Mouse (Mus musculus) urinary bladder, postnatal 4 days (tissue): Measurements from ENCODE around the gene Hmgcll1.

ENCODE experiments used
- DNase-seq, 2 experiments: peaks; one replicate each; pipeline ENCODE4 v3.0.0; 2021 to 2022; ENCODE audit warnings: low spot score in 2 of 2

Hmgcll1 gene

DNA sequence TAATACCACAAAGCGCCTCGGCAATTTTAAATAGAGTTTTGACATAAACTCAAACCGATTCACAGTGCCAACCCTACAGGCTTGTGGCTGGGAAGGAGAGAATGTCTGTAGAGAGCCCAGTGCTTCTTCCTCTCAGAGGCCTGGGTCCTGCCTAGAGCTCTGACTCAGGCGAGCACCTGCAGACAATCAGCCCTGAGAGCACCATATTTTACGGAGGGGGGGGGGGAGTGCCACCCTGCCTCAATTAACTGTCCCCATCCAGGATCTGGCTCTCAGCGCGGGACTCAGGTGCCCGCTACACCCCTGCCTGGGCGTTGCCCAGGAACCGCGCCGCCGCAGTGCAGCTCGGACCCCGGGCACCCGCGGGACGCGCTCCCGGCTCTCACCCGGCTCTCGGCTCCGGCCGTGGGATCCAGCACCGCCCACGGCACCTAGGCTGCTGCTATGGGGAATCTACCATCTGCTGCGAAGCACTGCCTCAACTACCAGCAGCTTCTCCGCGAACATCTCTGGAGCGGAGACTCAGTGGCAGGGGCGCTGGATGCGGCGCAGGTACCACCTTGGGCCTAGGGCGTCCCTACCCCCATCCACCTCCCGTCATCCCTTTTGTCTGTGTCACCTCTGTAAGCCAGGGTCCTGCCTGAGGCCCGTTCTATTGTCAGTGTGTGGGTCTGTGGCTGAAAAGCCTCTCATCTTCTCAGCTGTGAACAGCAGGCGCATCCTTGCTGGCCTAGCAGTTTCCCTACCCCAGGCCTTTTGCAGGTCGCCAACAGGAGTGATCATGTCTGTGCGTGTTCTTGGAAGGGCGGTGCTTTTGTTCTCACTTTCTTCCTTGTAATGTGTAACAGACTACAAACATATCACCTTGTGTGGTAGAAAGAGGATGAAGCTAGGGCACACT is at the start of gene Hmgcll1:
Gene Hmgcll1, plus strand, starts transcription at position 225 of the 901 bp plus-strand sequence.
- DNase-seq = no peak

DNA sequence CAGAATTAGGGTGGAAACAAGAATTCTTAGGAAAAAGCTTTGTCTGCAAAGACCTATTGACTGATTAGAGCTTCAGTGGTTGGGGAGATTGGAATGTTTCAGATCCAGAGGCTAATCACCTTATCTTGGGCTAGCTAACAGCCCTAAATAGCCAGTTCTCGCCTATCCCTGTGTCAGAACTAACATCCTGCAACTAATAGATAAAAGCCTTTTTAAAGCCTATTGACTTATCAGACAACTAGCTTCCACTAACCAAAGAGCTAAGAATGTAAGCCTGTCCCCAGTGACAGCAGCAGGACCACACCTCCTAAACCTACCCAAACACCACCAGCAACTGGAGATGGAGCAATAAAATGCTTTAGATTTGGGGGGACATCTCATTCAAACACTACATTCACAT is 34.6 kb upstream of the Hmgcll1 start:
- no peak for DNase-seq

DNA sequence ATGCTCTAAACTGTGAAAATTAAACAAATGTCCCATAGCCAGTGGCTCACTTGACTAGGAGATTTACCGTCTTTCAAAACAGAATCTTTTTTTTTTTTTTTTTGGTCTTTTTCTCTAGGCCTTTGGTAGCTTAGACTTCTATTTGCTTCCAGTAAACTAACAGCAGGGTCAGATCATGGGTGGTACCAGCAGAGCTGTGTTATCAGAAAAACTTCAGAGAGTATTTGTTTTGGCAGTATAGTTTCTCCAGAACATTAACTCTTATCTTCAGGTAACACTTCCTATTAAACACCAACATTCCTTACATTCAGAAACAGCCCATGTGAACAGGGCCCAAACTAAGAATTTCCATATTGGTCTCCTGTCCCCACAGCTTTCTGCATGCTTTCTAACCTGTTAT is 33.5 kb upstream of the Hmgcll1 start:
- DNase-seq = no peak

DNA sequence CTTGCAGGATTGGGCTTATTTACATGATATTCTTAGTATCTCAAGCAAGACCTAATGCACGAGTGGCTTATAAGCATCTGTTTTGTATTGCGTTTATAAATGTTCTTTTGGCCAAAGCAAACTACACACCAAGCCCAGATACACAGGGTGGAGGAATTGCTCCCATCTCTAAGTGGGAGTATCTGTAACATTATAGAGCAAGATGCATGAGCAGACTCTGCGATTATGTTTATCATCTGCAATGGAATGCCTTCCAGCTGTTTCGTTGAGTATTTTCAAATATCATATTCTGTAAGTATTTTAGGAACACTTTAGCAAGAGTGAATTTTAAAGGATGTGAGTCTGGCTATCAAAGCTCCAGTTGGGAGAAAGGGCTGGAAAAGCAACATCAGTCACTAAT is 25.2 kb upstream of the Hmgcll1 start:
- no peak for DNase-seq

DNA sequence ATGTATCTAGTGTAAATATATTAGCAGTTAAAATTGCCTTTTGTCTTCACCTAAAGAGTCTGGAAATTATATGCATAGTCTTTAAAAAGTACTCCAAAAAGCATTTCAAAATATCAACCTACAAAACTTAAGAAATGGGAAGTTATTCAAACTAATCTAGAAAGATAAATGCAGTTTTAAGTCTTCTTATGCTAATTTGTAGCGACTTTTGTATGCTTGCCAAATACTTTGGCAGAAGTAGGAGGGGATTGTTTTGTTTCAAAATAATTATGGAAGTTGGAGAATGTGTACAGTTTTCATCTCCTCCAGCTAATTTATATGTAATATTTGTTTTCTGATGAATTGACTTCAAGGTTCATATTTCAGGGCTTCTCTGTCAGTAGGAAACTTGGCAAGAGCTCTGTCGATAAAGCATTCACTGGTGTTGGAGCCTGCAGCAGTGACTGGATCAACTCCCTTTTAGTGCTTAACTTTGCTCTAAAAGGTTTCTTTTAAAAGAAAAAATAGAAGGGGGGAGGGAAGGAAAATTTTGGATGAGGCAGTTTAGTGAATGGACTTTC is 15.8 kb upstream of the Hmgcll1 start:
- DNase-seq = no peak

DNA sequence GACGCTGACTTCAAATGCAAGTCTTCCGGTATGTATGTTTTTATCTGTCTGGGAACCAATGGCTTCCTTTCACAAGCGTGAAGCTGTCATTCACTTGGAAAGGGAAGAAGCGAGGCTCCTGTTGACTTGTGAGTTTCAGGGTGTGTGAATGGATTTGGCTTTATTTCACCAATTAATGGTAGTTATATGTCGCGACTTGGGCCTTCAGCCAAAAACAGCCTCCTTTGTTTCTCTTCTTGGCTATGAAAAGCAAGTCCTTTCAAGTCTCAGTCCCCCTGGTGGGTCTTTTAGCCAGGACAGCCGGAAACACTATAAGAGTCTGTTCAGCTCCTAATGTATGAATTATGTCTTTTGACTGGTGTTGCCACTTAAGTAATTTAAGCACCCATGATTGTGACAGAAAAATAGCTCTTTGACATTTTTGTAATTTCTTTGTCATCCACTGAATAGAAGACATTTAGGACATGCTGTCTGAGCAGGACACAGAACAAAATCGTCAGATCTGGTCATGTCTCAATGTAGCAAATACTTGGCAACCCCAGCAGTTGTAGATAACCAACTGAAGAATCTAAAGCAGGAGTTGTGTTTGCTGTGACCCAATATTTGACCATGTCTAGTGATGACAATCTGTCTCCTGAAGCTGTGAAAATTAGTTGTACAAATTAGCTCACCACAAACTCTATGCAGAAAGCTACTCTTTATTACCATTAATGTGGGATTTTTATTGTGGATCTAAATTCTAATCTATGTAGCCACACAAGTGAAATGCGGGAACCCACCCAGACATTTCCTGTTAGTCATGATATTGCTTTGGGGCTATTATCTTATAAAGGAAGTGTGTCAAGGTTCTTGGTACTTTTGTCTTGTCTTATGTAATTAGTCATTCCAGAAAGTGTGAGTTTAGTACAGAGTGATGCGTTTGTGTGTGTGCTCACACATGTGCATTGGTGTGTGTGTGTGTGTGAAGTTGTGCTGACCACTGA is 13.5 kb upstream of the Hmgcll1 start:
- DNase-seq = no peak

DNA sequence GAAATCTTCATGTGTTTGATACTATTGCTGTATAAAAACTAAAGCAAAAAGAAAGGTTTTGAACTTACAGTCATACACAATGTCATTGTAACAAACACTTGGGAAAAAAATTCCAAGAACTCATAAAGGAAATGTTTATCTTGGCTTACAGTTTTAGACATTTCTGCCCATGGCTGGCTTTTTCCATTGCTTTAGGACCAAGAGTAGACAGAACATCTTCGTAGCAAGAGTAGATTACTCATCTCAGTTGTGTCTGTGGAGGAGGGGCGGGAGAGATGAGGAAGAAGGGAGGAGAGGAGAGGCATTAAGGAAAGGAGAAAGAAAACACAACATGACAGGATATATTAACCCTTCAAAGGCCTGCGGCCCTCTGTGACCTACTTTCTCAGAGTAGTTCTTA is 11.6 kb upstream of the Hmgcll1 start:
- DNase-seq = no peak

DNA sequence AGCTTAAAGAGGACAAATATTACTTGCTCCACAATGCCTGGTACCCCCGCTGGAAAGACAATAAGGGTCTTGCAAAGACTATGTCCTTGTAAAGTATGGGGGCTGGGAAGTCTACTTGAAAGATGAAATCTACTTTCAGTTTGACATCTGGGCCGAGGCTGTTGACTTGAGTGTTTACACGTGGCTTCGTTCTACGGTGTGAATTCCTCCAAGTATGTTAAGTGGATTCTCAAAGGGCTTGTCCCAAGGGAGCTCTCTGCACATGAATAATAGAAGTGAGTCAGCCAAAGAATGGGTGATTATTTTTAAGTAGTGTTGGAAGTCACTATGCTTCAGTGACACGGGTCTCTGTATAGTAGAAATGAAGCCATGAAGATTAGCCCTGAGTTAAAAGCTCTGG is 11.0 kb upstream of the Hmgcll1 start:
- DNase-seq = no peak

DNA sequence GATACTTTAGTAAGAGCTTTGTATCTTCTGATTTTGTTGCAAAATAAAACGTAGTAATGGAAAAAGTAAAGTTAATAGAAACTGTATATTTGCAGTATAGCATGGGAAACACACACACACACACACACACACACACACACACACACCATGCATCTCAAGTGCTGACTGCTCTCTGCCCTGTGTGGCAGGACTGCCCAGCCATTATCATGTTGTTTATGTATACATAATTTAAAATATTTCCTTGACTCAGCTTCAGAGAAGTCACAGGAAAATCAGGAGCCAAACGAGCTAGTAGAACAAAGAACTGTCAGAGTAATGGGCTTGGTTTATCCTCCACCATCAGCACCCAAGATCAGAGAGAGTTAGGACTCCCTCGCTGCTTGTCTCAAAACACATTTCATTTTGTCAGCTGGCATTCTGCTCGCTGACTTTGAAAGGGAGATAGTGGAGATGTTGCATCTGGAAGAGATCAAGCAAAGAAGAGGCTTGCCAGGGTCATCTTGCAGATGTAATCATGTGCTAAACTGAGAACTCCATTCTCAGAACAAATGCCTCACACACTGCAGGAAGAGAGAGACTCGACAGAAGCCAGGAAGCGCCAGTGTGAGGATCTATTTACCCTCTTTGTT is 7.2 kb upstream of the Hmgcll1 start:
- no peak for DNase-seq

DNA sequence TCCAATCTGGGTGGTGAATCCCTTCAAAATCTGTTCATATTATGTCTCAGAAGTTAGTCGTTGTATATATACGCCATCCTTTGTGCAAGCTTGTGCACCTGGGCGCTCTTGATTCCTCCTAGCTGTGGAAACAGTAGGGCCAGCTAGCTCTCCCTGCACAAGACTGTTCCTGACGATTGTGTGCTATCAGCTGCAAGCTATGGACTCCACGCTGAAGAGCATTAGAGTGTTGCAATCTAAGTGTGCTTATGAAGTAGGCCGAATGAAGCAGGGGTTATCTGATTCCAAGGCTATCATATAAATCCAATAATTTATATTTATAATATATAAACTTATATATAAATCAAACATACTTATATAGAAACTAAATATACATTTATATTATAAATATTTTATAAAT is 866 bp upstream of the Hmgcll1 start:
- no peak for DNase-seq

DNA sequence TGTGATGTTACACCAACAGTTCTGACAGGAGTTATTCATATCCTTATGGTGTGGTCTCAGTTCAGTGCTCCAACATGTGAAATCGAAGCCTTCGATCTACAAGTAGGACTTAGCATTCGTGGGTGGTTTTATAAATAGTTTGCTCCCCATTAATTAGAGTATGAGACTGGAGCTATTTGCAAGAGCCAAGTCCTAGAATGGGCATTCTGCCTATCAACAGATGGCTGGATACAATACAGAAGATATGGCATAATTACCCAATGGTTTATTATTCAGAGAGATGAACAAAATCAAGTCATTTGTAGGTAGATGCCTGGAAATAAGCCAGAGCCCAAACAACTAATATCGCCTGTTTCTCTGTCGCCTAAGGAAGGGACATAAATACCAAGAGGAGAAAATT is 1.3 kb downstream of the Hmgcll1 start:
- DNase-seq = no peak

DNA sequence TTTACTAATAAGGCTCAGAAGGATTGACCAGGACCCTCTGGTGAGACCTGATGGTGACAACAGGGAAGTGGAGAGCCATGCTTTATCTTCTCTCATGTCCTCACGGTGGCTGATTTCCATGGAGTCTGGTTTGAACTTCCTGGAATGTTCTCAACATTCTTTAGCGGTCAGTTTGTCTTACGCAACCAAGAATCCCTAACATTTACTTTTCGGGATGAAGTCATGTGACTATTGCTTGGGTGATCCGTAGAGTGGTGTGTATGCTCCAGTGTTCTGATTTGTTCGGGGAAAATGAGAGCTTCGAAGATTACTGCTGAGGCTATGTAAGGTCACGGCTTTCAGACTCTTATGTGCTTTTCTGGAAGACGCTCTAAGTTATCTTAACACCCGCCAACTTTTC is 1.9 kb downstream of the Hmgcll1 start:
- DNase-seq = no peak

DNA sequence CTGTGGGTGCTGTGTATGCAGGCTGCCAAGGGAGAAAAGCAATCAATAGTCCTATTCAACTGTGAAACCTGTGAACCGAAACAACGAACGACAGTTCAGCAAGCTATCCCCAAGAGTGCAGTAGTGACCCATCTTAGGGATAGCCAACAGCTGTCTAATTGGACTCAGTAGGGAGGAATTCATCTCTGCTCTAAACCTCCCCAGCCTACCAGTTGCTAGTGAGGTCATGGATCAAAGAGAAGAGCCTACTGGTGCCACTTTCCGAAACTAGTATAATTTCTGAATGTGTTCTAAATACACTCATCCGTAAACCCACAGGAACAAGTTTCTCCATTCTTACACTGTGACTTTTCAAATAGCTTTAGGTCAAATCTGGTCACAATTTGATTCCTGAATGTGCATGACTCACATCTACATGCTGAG is 8.9 kb downstream of the Hmgcll1 start:
- no peak for DNase-seq

DNA sequence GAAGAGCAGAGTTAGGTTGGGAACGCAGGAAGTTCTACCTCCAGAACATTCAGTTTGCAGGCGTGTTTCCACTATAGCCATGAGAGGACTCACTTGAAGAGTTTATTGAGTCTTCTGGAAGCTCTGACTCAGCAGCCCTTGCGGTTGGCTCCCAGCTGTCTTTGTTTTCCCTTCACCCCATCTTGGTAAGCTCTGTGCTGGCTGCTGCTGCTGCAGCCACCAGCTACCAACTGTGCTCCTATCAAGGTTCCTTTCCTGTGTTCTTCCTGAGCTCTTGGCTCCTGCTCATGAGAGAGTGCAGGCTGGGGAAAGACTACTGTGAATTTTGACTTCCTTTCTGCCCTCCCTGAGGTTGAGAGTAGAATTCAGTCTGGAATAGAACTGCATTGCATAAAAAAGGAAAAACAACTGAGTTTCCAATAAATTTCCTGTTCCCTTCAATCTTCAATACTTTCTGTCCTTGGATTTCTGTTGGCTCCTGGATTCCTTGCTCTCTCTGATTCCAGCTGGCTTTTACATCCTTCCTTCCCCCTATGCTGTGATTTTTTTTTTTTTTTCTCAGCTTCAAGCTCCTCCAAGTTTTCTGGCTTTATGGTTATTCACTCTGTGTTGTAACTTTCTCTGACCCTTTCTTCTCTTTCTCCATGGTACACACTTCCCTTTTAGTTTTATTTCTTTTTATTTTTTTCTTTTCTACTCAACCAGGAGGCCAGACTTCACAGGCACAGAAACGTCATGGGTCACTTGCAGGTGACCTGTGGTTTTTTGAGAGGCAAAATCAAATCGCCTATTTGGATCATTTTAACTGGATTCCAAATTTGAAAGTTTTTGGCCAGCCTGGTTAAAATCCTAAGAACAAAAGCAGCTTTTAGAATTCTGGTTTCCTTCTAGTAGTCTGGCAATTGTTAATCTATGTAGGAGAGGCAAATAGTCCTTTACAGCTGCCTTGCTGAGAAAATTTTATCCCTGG is 9.9 kb downstream of the Hmgcll1 start:
- no peak for DNase-seq

DNA sequence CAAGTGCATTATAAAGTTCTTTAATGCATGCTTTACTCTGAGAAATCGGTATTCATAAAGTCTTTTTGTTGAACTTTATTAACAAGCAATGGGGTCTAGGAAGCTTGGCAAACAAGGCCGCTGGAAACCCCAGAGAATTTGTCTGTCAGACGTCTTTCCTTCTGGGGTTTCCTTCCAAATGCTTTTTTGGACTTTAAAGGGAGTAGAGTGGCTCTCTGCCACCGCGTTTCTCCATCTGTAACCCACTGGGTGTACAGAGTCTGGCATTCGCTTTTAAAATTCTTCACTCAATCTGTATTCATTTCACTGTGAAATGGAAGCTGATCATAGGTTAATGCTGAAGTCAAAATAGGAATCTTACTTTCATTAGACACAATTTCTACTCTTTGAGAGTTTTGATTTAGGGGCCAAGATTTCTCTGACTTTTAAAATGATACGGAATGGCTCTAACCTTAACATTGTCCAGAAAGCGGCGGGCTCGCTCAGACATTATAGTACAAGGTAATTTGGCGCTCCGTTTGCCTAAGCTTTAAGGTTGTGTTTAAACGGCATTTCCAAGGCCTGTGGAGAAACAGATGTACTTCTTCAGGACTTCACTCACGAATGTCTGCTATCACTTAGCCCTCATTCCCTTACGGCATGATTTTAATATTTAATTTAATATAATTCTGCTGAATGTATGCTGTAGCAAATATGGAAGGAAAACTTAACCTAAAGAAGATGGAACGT is 15.0 kb downstream of the Hmgcll1 start:
- DNase-seq = no peak

DNA sequence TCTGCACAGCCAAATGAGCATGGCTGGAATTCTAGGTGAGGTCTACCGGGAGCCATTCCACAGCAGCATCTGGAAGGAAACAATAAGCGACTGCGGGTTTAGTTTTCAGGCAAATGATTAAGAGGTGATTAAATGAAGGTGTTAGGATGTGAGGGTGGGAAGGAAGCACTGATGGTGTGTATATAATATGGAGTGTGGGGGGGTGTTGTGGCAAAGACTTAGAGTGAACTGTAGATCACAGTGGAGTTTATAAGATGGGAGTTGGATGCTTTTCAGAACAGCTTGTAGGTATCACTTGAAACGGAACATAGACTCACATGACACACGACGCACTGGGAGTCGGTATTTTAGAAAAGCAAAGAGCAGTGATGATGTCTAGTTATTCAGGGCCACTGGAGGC is 20.4 kb downstream of the Hmgcll1 start:
- DNase-seq = no peak

DNA sequence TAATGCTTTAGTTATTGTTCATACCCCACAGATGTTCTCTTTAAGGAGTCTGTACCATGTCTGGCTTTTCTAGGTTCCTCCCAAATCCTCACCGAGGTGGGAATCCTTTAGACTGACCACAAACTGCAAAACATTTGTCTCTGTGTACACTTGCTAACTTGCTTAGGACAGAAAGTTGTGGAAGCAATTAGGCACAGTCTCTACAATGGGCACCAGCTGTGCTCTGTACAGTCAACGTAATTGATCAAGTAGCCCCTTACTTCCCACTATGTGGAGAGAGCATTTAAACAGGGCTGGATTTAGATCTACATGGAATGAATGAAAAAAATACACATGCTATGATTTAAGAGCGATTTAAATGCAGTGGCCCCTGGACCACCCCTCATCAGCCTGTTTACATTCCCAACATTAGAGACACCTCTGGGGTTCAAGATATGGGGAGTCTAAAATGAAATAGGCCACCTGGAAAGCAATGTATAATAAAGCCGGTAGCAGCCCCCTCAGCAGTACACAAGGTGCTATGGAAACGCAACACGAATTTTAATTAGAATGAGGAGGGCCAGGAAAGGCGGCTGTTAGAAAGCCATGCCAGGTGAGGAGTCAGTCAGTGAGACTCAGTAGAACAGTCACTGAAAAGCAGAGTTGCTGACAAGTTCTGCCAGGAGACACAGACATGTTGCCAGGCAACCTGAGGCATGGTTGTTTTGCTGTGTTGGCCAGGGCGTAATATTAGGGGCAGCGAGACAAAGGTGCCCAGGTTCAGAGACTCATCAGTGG is 23.9 kb downstream of the Hmgcll1 start:
- DNase-seq = no peak

DNA sequence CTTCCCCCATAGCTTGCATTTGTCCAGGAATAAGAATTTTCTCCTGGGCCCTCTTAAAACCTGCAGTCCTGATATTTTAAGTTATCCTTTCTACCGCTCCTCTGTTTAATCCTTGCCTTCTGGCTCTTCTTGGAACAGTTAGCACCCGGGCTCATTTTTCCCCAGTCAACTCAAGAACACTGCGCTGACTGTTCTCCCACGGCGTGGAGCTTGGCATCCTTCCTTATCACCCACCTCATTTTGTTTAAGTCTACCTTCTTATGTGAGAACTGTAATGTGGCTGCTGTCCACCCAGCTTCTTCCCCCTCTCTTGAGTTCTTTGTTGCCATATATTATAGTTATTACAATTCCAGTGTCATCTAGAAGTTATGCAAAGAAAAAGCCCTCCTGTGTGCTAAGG is 25.1 kb downstream of the Hmgcll1 start:
- no peak for DNase-seq

DNA sequence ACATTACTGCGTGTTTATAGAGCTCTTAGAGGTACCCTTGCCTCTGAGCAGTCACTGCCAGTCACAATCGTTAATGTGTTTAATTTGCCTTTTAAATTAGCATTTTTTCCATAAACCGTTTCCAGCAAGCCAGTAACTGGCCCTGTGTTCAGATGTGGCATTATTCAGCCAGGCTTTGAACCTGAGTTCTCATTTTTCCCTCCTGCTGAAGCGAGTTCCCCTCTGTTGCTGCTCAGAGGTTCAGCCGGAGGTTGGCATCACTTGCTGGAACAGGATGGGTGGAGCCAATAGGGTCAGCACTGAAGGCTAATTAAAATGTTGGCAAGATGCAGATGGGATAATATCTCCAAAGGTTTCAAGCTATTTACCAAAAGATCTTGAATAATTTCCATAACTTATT is 28.7 kb downstream of the Hmgcll1 start:
- DNase-seq = no peak
